Mouse (Mus musculus) bone marrow, adult 2 months (tissue): ENCODE data around the gene Slc23a2. TPM values are rescaled to one million over a fixed set of nuclear protein-coding genes. Genes with fewer than 3 reads are reported as not detected.

Source experiments
- H3K27ac ChIP-seq: fragments of 200-500 bp; 2 replicates; pipeline ENCODE4 v1.5.1; 2012; ENCODE audit warnings: low read depth, mild to moderate bottlenecking, control low read depth, inconsistent platforms, low read length; ENCODE audit not compliant: control insufficient read depth, poor library complexity, insufficient read depth
- H3K4me1 ChIP-seq: fragments of 200-500 bp; 2 replicates; pipeline ENCODE4 v1.6.1; 2011; ENCODE audit warnings: low read length; ENCODE audit not compliant: control insufficient read depth, insufficient read depth
- H3K4me3 ChIP-seq: fragments of 200-500 bp; replicated peaks from 2 replicates; pipeline ENCODE3; 2011; ENCODE audit warnings: mild to moderate bottlenecking, low read depth, low read length, control low read depth; ENCODE audit not compliant: control insufficient read depth
- CTCF ChIP-seq: fragments of 200-500 bp; IDR thresholded peaks from 2 replicates; pipeline ENCODE4 v1.5.1; 2011; ENCODE audit warnings: low read length, control low read depth; ENCODE audit not compliant: control insufficient read depth, insufficient read depth
- POLR2A ChIP-seq: fragments of 200-500 bp; IDR thresholded peaks from 2 replicates; pipeline ENCODE4 v1.6.1; 2011; ENCODE audit warnings: low read depth, mild to moderate bottlenecking, control low read depth, low read length, borderline replicate concordance; ENCODE audit not compliant: control insufficient read depth
- WGBS: fragments of 180-500 bp; shearing (Covaris S2); methylation state at CpG from one replicate; pipeline ENCODE4 v1.1.7; 2018; 5-methylcytosine and 5-hydroxymethylcytosine counted together
- polyA plus RNA-seq: library from polyadenylated mRNA; stranded (reverse); fragments of >200 nt; gene quantifications from 2 replicates; pipeline ENCODE4 v1.2.4, GENCODE M21; 2011; ENCODE audit warnings: low replicate concordance; ENCODE audit not compliant: missing spikeins, insufficient read depth, insufficient read length

Slc23a2 gene
- polyA plus RNA-seq, 1 experiment = 12.2 TPM

- Histone ChIP-seq H3K4me3 (no peak overlapping the region), H3K4me1 (no peaks in the 10 kb centered on the region), H3K27ac (no peak overlapping the region)
- TF ChIP-seq CTCF (no peak), POLR2A (no peak)
- WGBS = 72% methylated on average over 8 of the region's 8 CpGs
Observed at GRCm38 (mm10) chr2:132171939-132172338, 27.0 kb upstream of the Slc23a2 start.

- 43% methylated on average over 7 of the region's 7 CpGs for WGBS
- H3K4me3 ChIP-seq = no peak overlapping the region
- no peak for TF ChIP-seq CTCF
- no peak overlapping the region for H3K27ac ChIP-seq
- no peaks in the 10 kb centered on the region for H3K4me1 ChIP-seq
Observed at GRCm38 (mm10) chr2:132169150-132169549, 24.2 kb upstream of the Slc23a2 start.

GRCm38 (mm10) chr2:132163626-132164025, 18.7 kb upstream of the Slc23a2 start:
- no peak overlapping the region for H3K27ac ChIP-seq
- no peak overlapping the region for H3K4me3 ChIP-seq
- H3K4me1 ChIP-seq = no peaks in the 10 kb centered on the region
- WGBS = 75% methylated on average over 1 of the region's 1 CpGs
- TF ChIP-seq POLR2A (no peak), CTCF (no peak)

- no peak overlapping the region for H3K4me3 ChIP-seq
- 82% methylated on average over 4 of the region's 4 CpGs for WGBS
- no peak for TF ChIP-seq CTCF
- no peaks in the 10 kb centered on the region for H3K4me1 ChIP-seq
- no peak overlapping the region for H3K27ac ChIP-seq
Observed at GRCm38 (mm10) chr2:132157482-132157881, 12.6 kb upstream of the Slc23a2 start.

- no peak overlapping the region for H3K4me3 ChIP-seq
- TF ChIP-seq POLR2A (no peak), CTCF (no peak)
- 65% methylated on average over 5 of the region's 5 CpGs for WGBS
- H3K4me1 ChIP-seq = no peaks in the 10 kb centered on the region; the same call in 1 of the 2 replicates
- no peak overlapping the region for H3K27ac ChIP-seq
Observed at GRCm38 (mm10) chr2:132152670-132153069, 7.8 kb upstream of the Slc23a2 start.

- Histone ChIP-seq H3K4me3 (no peak overlapping the region), H3K4me1 (no peaks in the 10 kb centered on the region; the same call in 1 of the 2 replicates), H3K27ac (no peak overlapping the region)
- WGBS = 3% methylated on average over 6 of the region's 6 CpGs
- no peak for TF ChIP-seq POLR2A
- TF ChIP-seq CTCF = no peak
Observed at GRCm38 (mm10) chr2:132151592-132151991, 6.7 kb upstream of the Slc23a2 start.

- no peak overlapping the region for H3K4me3 ChIP-seq
- 11% methylated on average over 1 of the region's 1 CpGs for WGBS
- no peak overlapping the region for H3K27ac ChIP-seq
- TF ChIP-seq POLR2A (no peak), CTCF (no peak)
- H3K4me1 ChIP-seq = no peaks in the 10 kb centered on the region; the same call in 1 of the 2 replicates
Observed at GRCm38 (mm10) chr2:132150926-132151325, 6.0 kb upstream of the Slc23a2 start.

GRCm38 (mm10) chr2:132146502-132146901, 1.6 kb upstream of the Slc23a2 start:
- 35% methylated on average over 4 of the region's 4 CpGs for WGBS
- no peak overlapping the region for H3K4me3 ChIP-seq
- TF ChIP-seq CTCF = no peak
- TF ChIP-seq POLR2A = no peak
- H3K4me1 ChIP-seq = no peaks in the 10 kb centered on the region; the same call in 1 of the 2 replicates
- no peak overlapping the region for H3K27ac ChIP-seq
